Mouse (Mus musculus): ENCODE measurements around the gene Pth2. TPM values are rescaled to one million over a fixed set of nuclear protein-coding genes. Genes with fewer than 3 reads are reported as not detected.
A peak's percentile ranks its signal among the peaks of the same experiment; 100 is the strongest.

The Pth2 gene
- polyA plus RNA-seq, 1 experiment from 2014 or later = not detected

- WGBS = 4% methylated on average over 13 of the region's 13 CpGs
- H3K36me3 ChIP-seq = no peaks in the 10 kb centered on the region
- H3K9me3 ChIP-seq = peaks cover 5% of the 10 kb centered on the region; the same call in 1 of the 2 replicates
- peaks cover 12% of the 10 kb centered on the region for H3K4me1 ChIP-seq
- peaks cover 91% of the 10 kb centered on the region for H3K27me3 ChIP-seq
- H3K9ac ChIP-seq = no peak overlapping the region
- H3K4me2 ChIP-seq (replicated peaks) = no peak overlapping the region
- no peak overlapping the region for H3K27ac ChIP-seq
- H3K4me3 ChIP-seq = no peak overlapping the region
- no peak for ATAC-seq (ENCODE audit: insufficient number of reproducible peaks, insufficient read depth, low FRiP score, low TSS enrichment)
These were observed 5.4 kb upstream of the Pth2 start for GRCm38 (mm10) chr7:45175398-45175797.

- H3K4me1 ChIP-seq = peaks cover 12% of the 10 kb centered on the region
- no peaks in the 10 kb centered on the region for H3K36me3 ChIP-seq
- WGBS = 2% methylated on average over 23 of the region's 23 CpGs
- peak overlapping the region; percentile 39 for H3K4me2 ChIP-seq (replicated peaks)
- H3K4me3 ChIP-seq = peak overlapping the region; percentile 18
- H3K27me3 ChIP-seq = peaks cover 91% of the 10 kb centered on the region
- no peak for ATAC-seq (ENCODE audit: insufficient number of reproducible peaks, insufficient read depth, low FRiP score, low TSS enrichment)
- H3K27ac ChIP-seq = no peak overlapping the region
- 0 out of 2 replicates have a peak overlapping the region, but pooled peaks have one; percentile 10 for H3K9ac ChIP-seq
- 0 out of 2 replicates have a peak, but pooled peaks cover under 1% of the 10 kb centered on the region for H3K9me3 ChIP-seq
These were observed 4.9 kb upstream of the Pth2 start for GRCm38 (mm10) chr7:45175929-45176328.

- peak overlapping the region; percentile 39 for H3K4me2 ChIP-seq (replicated peaks)
- H3K4me3 ChIP-seq = peak overlapping the region; percentile 18
- H3K27ac ChIP-seq = no peak overlapping the region
- H3K9me3 ChIP-seq = no peaks in the 10 kb centered on the region
- peaks cover 12% of the 10 kb centered on the region for H3K4me1 ChIP-seq
- H3K9ac ChIP-seq = 0 out of 2 replicates have a peak overlapping the region, but pooled peaks have one; percentile 10
- 3% methylated on average over 31 of the region's 31 CpGs for WGBS
- H3K36me3 ChIP-seq = no peaks in the 10 kb centered on the region
- H3K27me3 ChIP-seq = peaks cover 92% of the 10 kb centered on the region
- no peak for ATAC-seq (ENCODE audit: insufficient number of reproducible peaks, insufficient read depth, low FRiP score, low TSS enrichment)
These were observed 4.4 kb upstream of the Pth2 start for GRCm38 (mm10) chr7:45176356-45176755.

GRCm38 (mm10) chr7:45178550-45178949 is 2.2 kb upstream of the Pth2 start:
- Histone ChIP-seq H3K36me3 (no peaks in the 10 kb centered on the region), H3K9ac (no peak overlapping the region), H3K9me3 (no peaks in the 10 kb centered on the region), H3K27ac (no peak overlapping the region), H3K4me1 (peaks cover 12% of the 10 kb centered on the region), H3K4me2 (replicated peaks) (no peak overlapping the region), H3K27me3 (peaks cover 98% of the 10 kb centered on the region), H3K4me3 (no peak overlapping the region)
- 25% methylated on average over 7 of the region's 7 CpGs for WGBS
- ATAC-seq (ENCODE audit: insufficient number of reproducible peaks, insufficient read depth, low FRiP score, low TSS enrichment) = no peak

GRCm38 (mm10) chr7:45179469-45179868 is 1.3 kb upstream of the Pth2 start, which contains the start of gene Gfy:
TSS of gene Gfy (minus strand) at chr7:45179569.
- WGBS = 22% methylated on average over 7 of the region's 7 CpGs
- peaks cover 12% of the 10 kb centered on the region for H3K4me1 ChIP-seq
- H3K9ac ChIP-seq = no peak within 1 kb of the TSS
- no peaks in the 10 kb centered on the region for H3K36me3 ChIP-seq
- H3K4me3 ChIP-seq = no peak within 1 kb of the TSS
- no peaks in the 10 kb centered on the region for H3K9me3 ChIP-seq
- no peak within 1 kb of the TSS for H3K4me2 ChIP-seq (replicated peaks)
- ATAC-seq (ENCODE audit: insufficient number of reproducible peaks, insufficient read depth, low FRiP score, low TSS enrichment) = no peak
- H3K27me3 ChIP-seq = peaks cover 100% of the 10 kb centered on the region
- H3K27ac ChIP-seq = no peak within 1 kb of the TSS

- Histone ChIP-seq H3K27me3 (peaks cover 95% of the 10 kb centered on the region), H3K27ac (no peak overlapping the region), H3K4me3 (peak overlapping the region; percentile 4; the same call in 1 of the 2 replicates), H3K4me1 (peaks cover 1% of the 10 kb centered on the region; the same call in 1 of the 2 replicates), H3K9me3 (no peaks in the 10 kb centered on the region), H3K9ac (no peak overlapping the region), H3K36me3 (no peaks in the 10 kb centered on the region), H3K4me2 (replicated peaks) (no peak overlapping the region)
- ATAC-seq (ENCODE audit: insufficient number of reproducible peaks, insufficient read depth, low FRiP score, low TSS enrichment) = no peak
- WGBS = 3% methylated on average over 35 of the region's 35 CpGs
These were observed 745 bp downstream of the Pth2 start for GRCm38 (mm10) chr7:45181540-45181939.

- peak overlapping the region; percentile 46 for H3K4me2 ChIP-seq (replicated peaks)
- WGBS = under 1% methylated on average over 34 of the region's 34 CpGs
- ATAC-seq (ENCODE audit: insufficient number of reproducible peaks, insufficient read depth, low FRiP score, low TSS enrichment) = peak; percentile 62; the same call in 1 of the 2 replicates
- peak overlapping the region; percentile 34 for H3K9ac ChIP-seq
- H3K9me3 ChIP-seq = no peaks in the 10 kb centered on the region
- H3K4me1 ChIP-seq = no peaks in the 10 kb centered on the region
- no peaks in the 10 kb centered on the region for H3K36me3 ChIP-seq
- H3K4me3 ChIP-seq = peak overlapping the region; percentile 21
- no peak overlapping the region for H3K27ac ChIP-seq
- H3K27me3 ChIP-seq = peaks cover 94% of the 10 kb centered on the region
These were observed 1.4 kb downstream of the Pth2 start for GRCm38 (mm10) chr7:45182199-45182601.

GRCm38 (mm10) chr7:45182606-45183005 is 1.8 kb downstream of the Pth2 start:
- H3K4me2 ChIP-seq (replicated peaks) = peak overlapping the region; percentile 46
- H3K36me3 ChIP-seq = no peaks in the 10 kb centered on the region
- H3K4me3 ChIP-seq = peak overlapping the region; percentile 21
- peaks cover 90% of the 10 kb centered on the region for H3K27me3 ChIP-seq
- H3K9me3 ChIP-seq = no peaks in the 10 kb centered on the region
- no peak overlapping the region for H3K27ac ChIP-seq
- ATAC-seq (ENCODE audit: insufficient number of reproducible peaks, insufficient read depth, low FRiP score, low TSS enrichment) = peak; percentile 25; the same call in 1 of the 2 replicates
- peak overlapping the region; percentile 34 for H3K9ac ChIP-seq
- WGBS = 19% methylated on average over 11 of the region's 11 CpGs
- H3K4me1 ChIP-seq = no peaks in the 10 kb centered on the region

GRCm38 (mm10) chr7:45183672-45184071 is 2.9 kb downstream of the Pth2 start:
- Histone ChIP-seq H3K4me2 (replicated peaks) (no peak overlapping the region), H3K9me3 (no peaks in the 10 kb centered on the region), H3K36me3 (no peaks in the 10 kb centered on the region), H3K27ac (no peak overlapping the region), H3K4me1 (no peaks in the 10 kb centered on the region), H3K27me3 (peaks cover 89% of the 10 kb centered on the region), H3K4me3 (no peak overlapping the region), H3K9ac (no peak overlapping the region)
- ATAC-seq (ENCODE audit: insufficient number of reproducible peaks, insufficient read depth, low FRiP score, low TSS enrichment) = no peak
- 61% methylated on average over 7 of the region's 7 CpGs for WGBS

GRCm38 (mm10) chr7:45185921-45186320 is 5.1 kb downstream of the Pth2 start:
- H3K4me2 ChIP-seq (replicated peaks) = no peak overlapping the region
- H3K4me1 ChIP-seq = no peaks in the 10 kb centered on the region
- H3K4me3 ChIP-seq = no peak overlapping the region
- 53% methylated on average over 7 of the region's 7 CpGs for WGBS
- H3K9me3 ChIP-seq = no peaks in the 10 kb centered on the region
- H3K9ac ChIP-seq = no peak overlapping the region; the same call in 1 of the 2 replicates
- H3K36me3 ChIP-seq = no peaks in the 10 kb centered on the region
- no peak overlapping the region for H3K27ac ChIP-seq
- H3K27me3 ChIP-seq = peaks cover 78% of the 10 kb centered on the region
- no peak for ATAC-seq (ENCODE audit: insufficient number of reproducible peaks, insufficient read depth, low FRiP score, low TSS enrichment)

- H3K4me3 ChIP-seq = no peak overlapping the region
- peaks cover 10% of the 10 kb centered on the region for H3K4me1 ChIP-seq
- no peak for ATAC-seq (ENCODE audit: insufficient number of reproducible peaks, insufficient read depth, low FRiP score, low TSS enrichment)
- H3K27ac ChIP-seq = no peak overlapping the region
- no peaks in the 10 kb centered on the region for H3K9me3 ChIP-seq
- WGBS = 58% methylated on average over 16 of the region's 16 CpGs
- H3K36me3 ChIP-seq = no peaks in the 10 kb centered on the region
- no peak overlapping the region for H3K9ac ChIP-seq
- H3K27me3 ChIP-seq = peaks cover 48% of the 10 kb centered on the region
- no peak overlapping the region for H3K4me2 ChIP-seq (replicated peaks)
These were observed 8.8 kb downstream of the Pth2 start for GRCm38 (mm10) chr7:45189600-45189999.

- Histone ChIP-seq H3K36me3 (no peaks in the 10 kb centered on the region), H3K4me3 (no peak overlapping the region), H3K27ac (no peak overlapping the region), H3K4me1 (peaks cover 10% of the 10 kb centered on the region), H3K9me3 (no peaks in the 10 kb centered on the region), H3K4me2 (replicated peaks) (no peak overlapping the region), H3K9ac (no peak overlapping the region), H3K27me3 (peaks cover 47% of the 10 kb centered on the region)
- 88% methylated on average over 6 of the region's 6 CpGs for WGBS
- ATAC-seq (ENCODE audit: insufficient number of reproducible peaks, insufficient read depth, low FRiP score, low TSS enrichment) = no peak
These were observed 9.4 kb downstream of the Pth2 start for GRCm38 (mm10) chr7:45190186-45190585.

Measured in embryonic facial prominence, embryonic 12.5 days (tissue).